In the genomic region with DNA sequence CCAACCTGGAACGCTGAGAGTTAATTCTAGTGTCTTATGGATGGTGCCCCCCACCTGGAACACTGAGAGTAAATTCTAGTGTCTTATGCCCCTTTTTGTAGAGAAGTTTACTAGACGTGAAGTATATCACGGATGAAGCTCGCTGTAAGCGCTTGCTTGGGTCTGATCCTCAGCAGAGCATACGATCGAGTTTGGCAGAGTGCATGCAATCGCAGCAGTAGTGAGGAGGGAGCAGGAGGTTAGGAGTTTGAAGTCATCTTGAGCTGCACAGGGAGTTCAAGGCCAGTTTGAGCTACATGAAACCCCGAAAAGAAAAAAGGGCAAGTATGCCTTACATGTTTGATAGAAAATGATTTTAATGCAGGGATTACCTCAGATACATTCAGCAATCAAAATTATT, we compare ENCODE assay signal across 34 mouse cellular contexts. TPM values are rescaled to one million over a fixed set of nuclear protein-coding genes. Genes with fewer than 3 reads are reported as not detected.
"Had no signal": no experiment of that assay in that cellular context is flagged by ENCODE, and none has a peak within 500 bp of the region (broad histone marks: within the 10 kb centered on the region; RNA-seq: fewer than 3 reads in every experiment).

No protein-coding gene starts in this region.

- H3K27me3 ChIP-seq: heart, embryonic 13.5 days; heart, embryonic 15.5 days; hindbrain, embryonic 12.5 days; hindbrain, embryonic 13.5 days; hindbrain, embryonic 15.5 days; intestine, embryonic 15.5 days; kidney, embryonic 15.5 days had no signal

- H3K27ac ChIP-seq: heart, embryonic 10.5 days; heart, embryonic 15.5 days; hindbrain, embryonic 10.5 days; hindbrain, embryonic 12.5 days; hindbrain, embryonic 13.5 days; hindbrain, embryonic 14.5 days; hindbrain, embryonic 15.5 days; hindbrain, postnatal 0 days; intestine, embryonic 15.5 days; kidney, embryonic 15.5 days; kidney, postnatal 0 days; layer of hippocampus, adult 2 months had no signal

- H3K4me2 ChIP-seq: heart, embryonic 11.5 days; heart, embryonic 13.5 days; heart, embryonic 15.5 days; hindbrain, embryonic 12.5 days; hindbrain, embryonic 13.5 days; hindbrain, embryonic 14.5 days; hindbrain, embryonic 15.5 days; intestine, embryonic 15.5 days; kidney, embryonic 15.5 days had no signal

- H3K9ac ChIP-seq: heart, embryonic 13.5 days; heart, embryonic 15.5 days; hindbrain, embryonic 12.5 days; hindbrain, embryonic 13.5 days; hindbrain, embryonic 14.5 days; hindbrain, embryonic 15.5 days; intestine, embryonic 15.5 days; kidney, embryonic 15.5 days had no signal

- ATAC-seq: hindbrain, embryonic 16.5 days; hindbrain, postnatal 0 days; inflammation-experienced regulatory T-cells, adult 6 months; intestine, embryonic 15.5 days; intestine, embryonic 16.5 days; intestine, postnatal 0 days had no signal

- H3K4me3 ChIP-seq: heart, embryonic 10.5 days; heart, embryonic 13.5 days; heart, embryonic 15.5 days; hindbrain, embryonic 10.5 days; hindbrain, embryonic 12.5 days; hindbrain, embryonic 13.5 days; hindbrain, embryonic 15.5 days; intestine, embryonic 15.5 days; kidney, embryonic 15.5 days; layer of hippocampus, adult 2 months had no signal

- H3K9me3 ChIP-seq: heart, embryonic 10.5 days; heart, embryonic 13.5 days; heart, embryonic 15.5 days; hindbrain, embryonic 10.5 days; hindbrain, embryonic 12.5 days; hindbrain, embryonic 13.5 days; hindbrain, embryonic 15.5 days; intestine, embryonic 15.5 days; kidney, embryonic 15.5 days had no signal

- DNase-seq: heart, postnatal 10 days; heart, postnatal 14 days; heart, postnatal 36 days; heart, postnatal 4 days; kidney, adult 11 months; kidney, adult 18-20 months; kidney, adult 2 months; kidney, adult 8-10 months; kidney, adult 9 months; kidney, postnatal 10 days; kidney, postnatal 14 days; kidney, postnatal 25 days; kidney, postnatal 36 days; kidney, postnatal 4 days; layer of hippocampus, adult 9-11 months; layer of hippocampus, postnatal 36 days had no signal

- H3K4me1 ChIP-seq: hindbrain, embryonic 10.5 days; hindbrain, embryonic 12.5 days; hindbrain, embryonic 13.5 days; hindbrain, embryonic 15.5 days; intestine, embryonic 15.5 days; kidney, embryonic 15.5 days had no signal

RNA-seq across cellular contexts. Expression of gene Actc1, which starts 47.5 kb away (rescaled TPM):
- polyA plus RNA-seq: inflammation-experienced regulatory T-cells, adult 6 months had no signal
